Mouse (Mus musculus) lung, postnatal 0 days (tissue): ENCODE measurements around the gene Fam110c. TPM values are rescaled to one million over a fixed set of nuclear protein-coding genes. Genes with fewer than 3 reads are reported as not detected.

Source experiments
- ATAC-seq: fragments of 200-750 bp; cut with Nextera tagmentation; 2 replicates; pipeline ENCODE4 v1.8.0; 2017; ENCODE audit warnings: moderate library complexity
- DNase-seq: peaks from one replicate; pipeline ENCODE4 v3.0.0-alpha.2; 2016; ENCODE audit warnings: low spot score
- H3K27ac ChIP-seq: fragments of 300-500 bp; sonication (generic); 2 replicates; pipeline ENCODE4 v1.5.1; 2014; ENCODE audit warnings: antibody characterized with exemption, mild to moderate bottlenecking, low read length, mixed read lengths
- H3K27me3 ChIP-seq: fragments of 300-500 bp; sonication (generic); replicated peaks from 2 replicates; pipeline ENCODE4 v1.6.1; 2014; ENCODE audit warnings: low read length, mixed read lengths; ENCODE audit not compliant: insufficient read depth
- H3K36me3 ChIP-seq: fragments of 300-500 bp; sonication (generic); 2 replicates; pipeline ENCODE4 v1.6.1; 2014; ENCODE audit warnings: low read length, mixed read lengths; ENCODE audit not compliant: insufficient read depth
- H3K4me1 ChIP-seq: fragments of 300-500 bp; sonication (generic); 2 replicates; pipeline ENCODE4 v1.6.1; 2014; ENCODE audit warnings: antibody characterized with exemption, low read depth, low read length, mixed read lengths; ENCODE audit not compliant: insufficient read depth
- H3K4me2 ChIP-seq: fragments of 300-500 bp; sonication (generic); replicated peaks from 2 replicates; pipeline ENCODE4 v1.6.1; 2014; ENCODE audit warnings: low read depth, mild to moderate bottlenecking, low read length, moderate library complexity, mixed read lengths
- H3K4me3 ChIP-seq: fragments of 300-500 bp; sonication (generic); 2 replicates; pipeline ENCODE4 v1.5.1; 2014; ENCODE audit warnings: low read depth, low read length
- H3K9ac ChIP-seq: fragments of 300-500 bp; sonication (generic); replicated peaks from 2 replicates; pipeline ENCODE4 v1.6.1; 2014; ENCODE audit warnings: low read depth, mild to moderate bottlenecking
- H3K9me3 ChIP-seq: fragments of 300-500 bp; sonication (generic); 2 replicates; pipeline ENCODE4 v1.6.1; 2016; ENCODE audit warnings: low read length, mixed read lengths
- CTCF ChIP-seq: IDR thresholded peaks from 2 replicates; pipeline ENCODE4 v1.5.1; 2016; ENCODE audit warnings: antibody characterized with exemption, mild to moderate bottlenecking
- EP300 ChIP-seq: IDR thresholded peaks from 2 replicates; pipeline ENCODE4 v1.6.1; 2016; ENCODE audit warnings: antibody characterized with exemption, mild to moderate bottlenecking, control low read depth
- WGBS: fragments of 180-500 bp; shearing (Covaris S2); extraction: QIAGEN DNeasy Blood & Tissue Kit; methylation state at CpG from one replicate; pipeline ENCODE4 v1.1.7; 2014; 5-methylcytosine and 5-hydroxymethylcytosine counted together
- polyA plus RNA-seq: library from polyadenylated mRNA; unstranded; fragments of >200 nt; fragmentation: Nextera tagmentation; extraction: Ambion mirVana; gene quantifications from 2 replicates; pipeline ENCODE4 v1.2.1, GENCODE M21; 2015

Gene Fam110c
- polyA plus RNA-seq, 1 experiment from 2014 or later = 3.1 TPM

DNA sequence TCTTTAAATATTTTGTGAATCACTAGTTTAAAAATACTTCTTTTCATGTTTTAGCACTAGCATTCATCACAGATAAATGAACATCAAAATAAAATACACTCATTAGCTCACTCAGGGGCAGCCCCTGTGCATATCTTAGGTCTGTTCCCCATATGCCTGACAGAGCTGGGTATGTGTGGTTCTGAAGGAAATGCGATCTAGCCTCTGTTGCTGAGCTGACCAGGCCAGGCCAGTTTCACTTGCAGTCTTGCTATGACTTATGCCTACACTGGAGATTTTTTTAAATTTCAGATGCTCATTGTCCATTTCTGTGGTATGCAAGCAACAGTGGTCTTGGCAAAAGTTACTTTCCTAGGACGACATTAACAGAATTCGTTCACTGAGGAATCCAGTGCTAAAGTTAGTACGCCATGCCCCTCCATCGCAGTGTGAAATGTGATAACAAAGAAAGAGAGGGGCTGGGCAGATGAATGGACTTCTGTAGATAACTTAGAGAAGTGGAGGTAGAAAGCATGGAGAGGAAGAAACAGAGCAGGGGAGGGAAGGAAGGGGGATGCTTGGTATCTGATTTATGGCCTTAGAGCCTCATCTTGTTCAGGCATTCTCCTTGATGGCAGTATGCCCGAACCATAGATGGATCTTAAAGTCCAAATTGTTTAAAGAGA lies 7.4 kb downstream of the Fam110c start:
- Histone ChIP-seq H3K9me3 (no peaks in the 10 kb centered on the region), H3K9ac (no peak overlapping the region), H3K4me3 (no peak overlapping the region), H3K27me3 (0 out of 2 replicates have a peak, but pooled peaks cover 3% of the 10 kb centered on the region), H3K27ac (no peak overlapping the region), H3K4me2 (no peak overlapping the region), H3K36me3 (no peaks in the 10 kb centered on the region), H3K4me1 (no peaks in the 10 kb centered on the region)
- DNase-seq = no peak
- WGBS = 83% methylated on average over 6 of the region's 6 CpGs
- TF ChIP-seq CTCF = no peak
- TF ChIP-seq EP300 = no peak
- no peak for ATAC-seq

DNA sequence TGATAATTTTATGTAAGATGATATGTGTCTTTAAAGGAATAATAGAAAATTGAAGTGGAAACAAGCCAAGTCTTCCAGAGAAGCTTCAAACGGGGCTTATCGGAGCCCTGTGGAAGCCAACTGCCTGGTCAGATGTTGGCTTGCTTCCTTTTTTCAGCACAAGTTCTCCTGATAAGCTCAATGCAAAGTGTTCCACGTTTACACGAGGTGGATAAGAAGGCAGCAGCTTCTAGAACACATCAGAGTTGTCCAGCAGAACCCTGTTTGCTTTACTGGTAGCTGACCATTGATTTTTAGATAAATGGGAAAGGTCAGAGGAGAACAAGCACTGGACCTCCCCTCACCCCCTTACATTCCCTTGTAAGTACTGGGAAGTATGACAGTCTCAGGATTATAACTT lies 9.3 kb downstream of the Fam110c start:
- H3K9ac ChIP-seq = no peak overlapping the region
- WGBS = 25% methylated on average over 4 of the region's 4 CpGs
- H3K27me3 ChIP-seq = no peaks in the 10 kb centered on the region
- no peak overlapping the region for H3K4me2 ChIP-seq
- H3K27ac ChIP-seq = no peak overlapping the region
- TF ChIP-seq EP300 = no peak
- no peak for TF ChIP-seq CTCF
- H3K4me3 ChIP-seq = no peak overlapping the region
- no peak for ATAC-seq
- no peaks in the 10 kb centered on the region for H3K36me3 ChIP-seq
- H3K9me3 ChIP-seq = no peaks in the 10 kb centered on the region
- H3K4me1 ChIP-seq = no peaks in the 10 kb centered on the region
- no peak for DNase-seq

DNA sequence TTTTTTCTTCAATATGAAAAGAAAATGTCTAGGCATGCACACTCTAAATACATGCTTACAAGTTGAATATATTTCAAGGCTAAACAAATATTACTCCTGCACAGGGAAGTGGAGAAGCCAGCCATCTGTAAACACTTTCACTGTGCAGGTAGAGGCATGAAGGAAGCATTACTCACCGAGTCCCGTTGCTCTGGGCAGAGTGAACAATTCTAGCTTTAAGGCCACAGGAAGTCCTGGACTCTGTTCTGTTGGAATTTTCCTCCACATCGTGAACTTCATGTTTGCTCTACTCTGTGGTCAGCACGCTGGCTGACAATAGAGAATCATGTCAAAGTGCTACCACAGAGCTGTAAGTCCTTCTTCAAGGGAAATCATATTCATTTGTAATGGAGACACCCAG lies 9.7 kb downstream of the Fam110c start:
- Histone ChIP-seq H3K4me1 (no peaks in the 10 kb centered on the region), H3K27me3 (no peaks in the 10 kb centered on the region), H3K4me2 (no peak overlapping the region), H3K9ac (no peak overlapping the region), H3K36me3 (no peaks in the 10 kb centered on the region), H3K9me3 (no peaks in the 10 kb centered on the region), H3K4me3 (no peak overlapping the region), H3K27ac (no peak overlapping the region)
- peak; percentile 40; the same call in 1 of the 2 replicates for ATAC-seq
- WGBS = 32% methylated on average over 4 of the region's 4 CpGs
- TF ChIP-seq EP300 = no peak
- no peak for TF ChIP-seq CTCF
- DNase-seq = peak; percentile 36

DNA sequence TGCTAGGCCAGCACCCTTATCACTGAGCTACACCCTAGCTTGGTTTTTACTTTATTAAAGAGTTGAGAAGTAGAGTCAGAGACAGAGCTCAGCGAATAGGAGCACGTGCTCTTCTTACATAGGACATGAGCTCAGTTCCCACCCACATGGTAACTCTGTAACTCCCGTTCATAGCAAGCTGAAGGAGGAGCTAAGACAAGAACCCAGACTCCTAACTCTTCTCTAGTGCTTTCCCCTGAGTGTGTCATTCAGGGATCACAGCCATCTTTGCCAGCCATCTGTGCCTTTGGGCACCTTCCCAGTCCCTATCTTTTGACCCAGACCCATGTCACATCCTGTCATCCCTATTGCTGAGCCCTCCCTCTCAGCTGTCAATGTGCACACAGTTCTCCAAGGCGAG lies 13.4 kb downstream of the Fam110c start:
- Histone ChIP-seq H3K9me3 (no peaks in the 10 kb centered on the region), H3K4me1 (no peaks in the 10 kb centered on the region), H3K36me3 (no peaks in the 10 kb centered on the region), H3K4me3 (no peak overlapping the region), H3K27ac (no peak overlapping the region), H3K4me2 (no peak overlapping the region), H3K9ac (no peak overlapping the region), H3K27me3 (no peaks in the 10 kb centered on the region)
- no peak for ATAC-seq
- 75% methylated on average over 4 of the region's 4 CpGs for WGBS
- TF ChIP-seq CTCF (no peak), EP300 (no peak)
- DNase-seq = no peak

DNA sequence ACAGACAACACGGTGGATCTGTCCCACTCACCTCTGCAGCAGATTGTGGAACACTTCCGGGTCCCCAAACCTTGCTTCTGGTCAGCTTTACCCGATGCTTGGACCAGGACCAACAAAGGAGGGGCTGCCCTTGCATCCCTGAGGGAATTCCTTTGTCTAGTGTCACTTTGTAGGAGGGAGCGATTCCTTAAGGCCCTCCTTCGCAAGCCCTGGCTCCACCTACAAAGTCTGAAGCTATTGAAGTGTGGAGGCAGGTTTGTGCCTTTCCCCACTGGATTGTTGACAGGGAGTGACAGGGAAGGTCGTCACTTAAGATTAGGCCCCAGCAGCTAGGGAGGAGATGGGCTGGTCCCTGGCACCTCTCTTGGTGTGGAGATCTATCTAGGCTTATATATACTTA lies 16.7 kb downstream of the Fam110c start:
- no peaks in the 10 kb centered on the region for H3K36me3 ChIP-seq
- H3K27ac ChIP-seq = no peak overlapping the region
- H3K9me3 ChIP-seq = no peaks in the 10 kb centered on the region
- DNase-seq = no peak
- 42% methylated on average over 6 of the region's 6 CpGs for WGBS
- no peak overlapping the region for H3K4me3 ChIP-seq
- H3K27me3 ChIP-seq = no peaks in the 10 kb centered on the region
- no peaks in the 10 kb centered on the region for H3K4me1 ChIP-seq
- H3K4me2 ChIP-seq = no peak overlapping the region
- no peak overlapping the region for H3K9ac ChIP-seq
- no peak for TF ChIP-seq EP300
- ATAC-seq = no peak

DNA sequence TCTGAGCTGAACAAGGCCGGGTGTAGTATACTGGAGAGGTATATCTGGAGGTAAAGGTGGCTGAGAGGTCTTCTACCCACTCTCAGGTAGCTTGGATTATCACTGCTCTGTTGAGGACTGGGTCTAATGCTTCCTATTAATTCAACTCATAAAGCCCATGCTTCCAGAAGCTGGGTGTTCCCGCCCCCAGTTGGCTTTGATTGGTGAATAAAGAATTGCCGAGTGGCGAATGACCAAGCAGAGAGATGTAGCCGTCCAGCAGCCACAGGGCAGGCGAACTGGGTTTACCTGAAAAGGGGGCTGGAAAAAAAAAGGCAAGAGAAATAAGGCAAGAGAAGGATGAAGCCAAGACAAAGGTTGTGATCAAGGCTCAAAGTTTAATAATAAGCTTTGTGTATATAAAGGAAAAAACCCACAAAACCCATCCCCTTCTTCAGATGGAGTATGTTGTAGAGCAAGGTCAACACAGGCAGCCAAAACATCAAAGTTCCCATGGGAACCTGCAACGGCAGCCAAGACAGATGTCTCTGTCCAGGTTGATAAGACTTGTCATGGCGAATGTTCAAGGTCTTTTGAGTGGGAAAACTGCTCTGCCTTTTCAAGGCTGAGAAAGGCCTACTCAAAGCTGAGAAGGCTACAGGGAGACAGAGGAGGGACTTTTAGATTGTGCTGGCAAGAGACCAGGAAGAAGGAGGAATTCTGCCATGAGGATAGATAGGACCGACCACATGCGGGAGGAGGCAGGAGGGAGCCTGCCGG lies 17.4 kb downstream of the Fam110c start:
- ATAC-seq (no peak), DNase-seq (no peak)
- Histone ChIP-seq H3K9me3 (no peaks in the 10 kb centered on the region), H3K4me1 (no peaks in the 10 kb centered on the region), H3K9ac (no peak overlapping the region), H3K4me2 (no peak overlapping the region), H3K27ac (no peak overlapping the region), H3K27me3 (no peaks in the 10 kb centered on the region), H3K4me3 (no peak overlapping the region), H3K36me3 (no peaks in the 10 kb centered on the region)
- WGBS = 65% methylated on average over 11 of the region's 11 CpGs
- TF ChIP-seq CTCF = no peak
- TF ChIP-seq EP300 = no peak
